Mouse (Mus musculus): Measurements from ENCODE around the gene Pmfbp1. TPM values are rescaled to one million over a fixed set of nuclear protein-coding genes. Genes with fewer than 3 reads are reported as not detected.

Gene Pmfbp1
- polyA plus RNA-seq, 1 experiment from 2014 or later = 0.13 TPM

- no peak overlapping the region for H3K4me3 ChIP-seq
- no peak overlapping the region for H3K4me2 ChIP-seq
- 76% methylated on average over 16 of the region's 16 CpGs for WGBS
- no peak for ATAC-seq (ENCODE audit: extremely low read depth, insufficient number of reproducible peaks, low FRiP score, low TSS enrichment)
- H3K27ac ChIP-seq (replicated peaks) = no peak overlapping the region
- H3K36me3 ChIP-seq = no peaks in the 10 kb centered on the region
- H3K27me3 ChIP-seq (replicated peaks) = no peaks in the 10 kb centered on the region
- H3K9ac ChIP-seq = no peak overlapping the region
- no peaks in the 10 kb centered on the region for H3K9me3 ChIP-seq
- peaks cover 8% of the 10 kb centered on the region; the same call in 1 of the 2 replicates for H3K4me1 ChIP-seq
Measured at GRCm38 (mm10) chr8:109499009-109499717, 5.3 kb downstream of the Pmfbp1 start.

- WGBS = 48% methylated on average over 1 of the region's 1 CpGs
- Histone ChIP-seq H3K36me3 (no peaks in the 10 kb centered on the region), H3K9me3 (no peaks in the 10 kb centered on the region), H3K4me2 (no peak overlapping the region), H3K27me3 (replicated peaks) (no peaks in the 10 kb centered on the region), H3K4me3 (no peak overlapping the region), H3K4me1 (peaks cover 8% of the 10 kb centered on the region; the same call in 1 of the 2 replicates), H3K9ac (no peak overlapping the region), H3K27ac (replicated peaks) (no peak overlapping the region)
- ATAC-seq (ENCODE audit: extremely low read depth, insufficient number of reproducible peaks, low FRiP score, low TSS enrichment) = no peak
Measured at GRCm38 (mm10) chr8:109503566-109503965, 9.7 kb downstream of the Pmfbp1 start.

- WGBS = 88% methylated on average over 5 of the region's 5 CpGs
- Histone ChIP-seq H3K4me3 (no peak overlapping the region), H3K9me3 (no peaks in the 10 kb centered on the region), H3K4me2 (no peak overlapping the region), H3K4me1 (peaks cover 8% of the 10 kb centered on the region; the same call in 1 of the 2 replicates), H3K36me3 (no peaks in the 10 kb centered on the region), H3K27me3 (replicated peaks) (no peaks in the 10 kb centered on the region), H3K27ac (replicated peaks) (no peak overlapping the region), H3K9ac (no peak overlapping the region)
- no peak for ATAC-seq (ENCODE audit: extremely low read depth, insufficient number of reproducible peaks, low FRiP score, low TSS enrichment)
Measured at GRCm38 (mm10) chr8:109505560-109505959, 11.7 kb downstream of the Pmfbp1 start.

DNA sequence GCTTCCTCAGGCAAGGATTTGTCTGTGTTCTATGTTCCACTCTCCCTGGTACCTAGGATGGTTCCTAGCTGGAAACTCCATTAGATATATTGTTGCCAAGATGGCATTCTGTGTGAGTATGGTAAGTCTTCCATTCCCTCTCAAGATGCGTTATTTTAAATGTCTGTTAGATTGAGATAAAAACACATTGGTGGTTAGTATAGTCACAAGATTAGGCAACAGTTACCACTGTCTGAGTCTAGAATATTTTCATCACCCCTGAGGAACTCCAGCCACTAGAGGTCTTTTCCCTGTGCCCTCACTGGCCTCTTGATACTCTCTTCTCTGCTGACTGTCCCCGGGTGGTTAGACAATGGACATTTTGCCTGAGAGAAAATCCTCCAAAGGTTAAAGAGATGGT, 30.2 kb downstream of the Pmfbp1 start:
- Histone ChIP-seq H3K4me3 (no peak overlapping the region), H3K4me1 (no peaks in the 10 kb centered on the region)
- ATAC-seq (ENCODE audit: extremely low read depth, insufficient number of reproducible peaks, low FRiP score, low TSS enrichment) = no peak

GRCm38 (mm10) chr8:109535140-109535990, 41.5 kb downstream of the Pmfbp1 start:
- Histone ChIP-seq H3K4me3 (no peak overlapping the region), H3K9me3 (no peaks in the 10 kb centered on the region), H3K4me2 (no peak overlapping the region), H3K9ac (no peak overlapping the region), H3K27ac (replicated peaks) (no peak overlapping the region), H3K27me3 (replicated peaks) (0 out of 2 replicates have a peak, but pooled peaks cover 2% of the 10 kb centered on the region), H3K36me3 (no peaks in the 10 kb centered on the region), H3K4me1 (peaks cover 9% of the 10 kb centered on the region)
- WGBS = 74% methylated on average over 19 of the region's 19 CpGs
- ATAC-seq (ENCODE audit: extremely low read depth, insufficient number of reproducible peaks, low FRiP score, low TSS enrichment) = no peak

More for the DNA sequence above, 30.2 kb downstream of the Pmfbp1 start:
- Histone ChIP-seq H3K4me2 (no peak overlapping the region), H3K9ac (no peak overlapping the region), H3K36me3 (no peaks in the 10 kb centered on the region), H3K27me3 (replicated peaks) (no peaks in the 10 kb centered on the region), H3K9me3 (no peaks in the 10 kb centered on the region), H3K27ac (replicated peaks) (no peak overlapping the region)
- WGBS = 68% methylated on average over 2 of the region's 2 CpGs

GRCm38 (mm10) chr8:109536703-109537102, 42.9 kb downstream of the Pmfbp1 start:
- H3K9ac ChIP-seq = peak overlapping the region; percentile 62
- H3K27ac ChIP-seq (replicated peaks) = no peak overlapping the region
- no peak for ATAC-seq (ENCODE audit: extremely low read depth, insufficient number of reproducible peaks, low FRiP score, low TSS enrichment)
- peaks cover 9% of the 10 kb centered on the region for H3K4me1 ChIP-seq
- peak overlapping the region; percentile 58 for H3K4me2 ChIP-seq
- H3K9me3 ChIP-seq = no peaks in the 10 kb centered on the region
- H3K36me3 ChIP-seq = no peaks in the 10 kb centered on the region
- H3K4me3 ChIP-seq = 0 out of 2 replicates have a peak overlapping the region, but pooled peaks have one; percentile 25
- WGBS = 5% methylated on average over 5 of the region's 5 CpGs
- H3K27me3 ChIP-seq (replicated peaks) = 0 out of 2 replicates have a peak, but pooled peaks cover 2% of the 10 kb centered on the region

DNA sequence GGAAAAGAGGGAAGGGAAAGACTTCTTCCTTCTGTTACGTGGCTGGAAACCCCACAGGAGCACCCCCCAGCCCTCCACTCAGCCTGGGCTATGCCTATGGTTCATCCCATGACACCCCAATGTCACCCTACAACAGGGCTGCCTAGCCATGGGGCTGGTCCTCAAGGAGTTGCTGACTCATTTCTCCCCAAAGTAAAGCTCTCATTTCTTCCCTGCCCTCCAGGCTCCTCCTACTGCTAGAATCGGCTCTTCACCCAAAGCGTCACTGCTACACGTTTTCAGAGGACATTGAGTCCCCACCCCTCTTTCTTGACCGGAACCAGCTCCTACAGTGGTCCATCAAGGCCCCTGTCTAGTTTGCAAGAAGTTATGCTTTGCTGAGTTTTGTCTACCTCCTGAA, 48.3 kb downstream of the Pmfbp1 start:
- H3K36me3 ChIP-seq = peaks cover 18% of the 10 kb centered on the region
- H3K4me1 ChIP-seq = no peaks in the 10 kb centered on the region
- WGBS = 62% methylated on average over 5 of the region's 5 CpGs
- no peaks in the 10 kb centered on the region for H3K9me3 ChIP-seq
- no peaks in the 10 kb centered on the region for H3K27me3 ChIP-seq (replicated peaks)
- H3K4me3 ChIP-seq = no peak overlapping the region
- ATAC-seq (ENCODE audit: extremely low read depth, insufficient number of reproducible peaks, low FRiP score, low TSS enrichment) = no peak
- H3K4me2 ChIP-seq = no peak overlapping the region
- H3K27ac ChIP-seq (replicated peaks) = no peak overlapping the region
- H3K9ac ChIP-seq = no peak overlapping the region

DNA sequence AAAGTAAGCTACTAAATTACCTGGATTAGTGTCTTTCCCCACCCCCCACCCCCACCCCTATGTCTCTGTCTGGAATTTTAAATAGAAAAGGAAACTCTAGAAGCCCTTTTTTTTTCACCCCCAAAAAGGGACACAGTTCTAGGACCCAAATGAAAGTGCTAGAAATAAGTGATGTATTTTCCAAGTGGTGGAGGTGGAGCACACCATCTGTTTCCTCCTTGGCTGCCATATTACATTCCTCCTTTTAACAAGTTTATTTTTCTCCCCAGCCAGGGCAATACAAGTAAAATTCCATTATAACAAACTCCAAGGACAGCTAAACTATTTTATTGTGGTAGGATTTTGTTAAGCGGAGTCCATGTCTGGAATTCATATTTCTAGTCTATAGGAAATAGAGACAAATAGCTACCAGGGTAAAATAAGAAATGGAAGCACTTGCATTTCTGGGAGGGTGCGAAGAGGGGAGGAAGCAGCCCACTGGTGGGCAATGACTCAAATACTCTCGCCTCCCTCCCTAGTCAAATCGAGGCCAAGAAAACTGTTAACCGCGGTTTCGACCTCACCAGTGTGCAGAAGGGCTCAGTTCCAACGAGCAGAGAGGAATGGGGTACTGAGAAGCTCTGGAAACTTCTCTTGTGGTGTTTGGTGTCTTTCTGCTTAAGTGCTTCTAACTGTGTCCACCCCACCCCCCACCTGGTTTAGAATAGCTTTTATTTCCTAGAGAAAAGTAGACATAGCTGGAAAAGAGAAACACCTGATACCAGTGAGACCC, 49.1 kb downstream of the Pmfbp1 start:
- Histone ChIP-seq H3K36me3 (peaks cover 25% of the 10 kb centered on the region), H3K4me3 (no peak overlapping the region), H3K4me1 (no peaks in the 10 kb centered on the region), H3K4me2 (no peak overlapping the region), H3K9ac (no peak overlapping the region), H3K9me3 (no peaks in the 10 kb centered on the region), H3K27me3 (replicated peaks) (no peaks in the 10 kb centered on the region), H3K27ac (replicated peaks) (no peak overlapping the region)
- ATAC-seq (ENCODE audit: extremely low read depth, insufficient number of reproducible peaks, low FRiP score, low TSS enrichment) = no peak
- 75% methylated on average over 8 of the region's 8 CpGs for WGBS

GRCm38 (mm10) chr8:109544049-109544448, 50.2 kb downstream of the Pmfbp1 start:
- no peak overlapping the region for H3K27ac ChIP-seq (replicated peaks)
- ATAC-seq (ENCODE audit: extremely low read depth, insufficient number of reproducible peaks, low FRiP score, low TSS enrichment) = no peak
- no peaks in the 10 kb centered on the region for H3K9me3 ChIP-seq
- no peaks in the 10 kb centered on the region for H3K4me1 ChIP-seq
- 31% methylated on average over 3 of the region's 3 CpGs for WGBS
- H3K9ac ChIP-seq = no peak overlapping the region
- H3K27me3 ChIP-seq (replicated peaks) = no peaks in the 10 kb centered on the region
- no peak overlapping the region for H3K4me3 ChIP-seq
- no peak overlapping the region for H3K4me2 ChIP-seq
- H3K36me3 ChIP-seq = peaks cover 36% of the 10 kb centered on the region

DNA sequence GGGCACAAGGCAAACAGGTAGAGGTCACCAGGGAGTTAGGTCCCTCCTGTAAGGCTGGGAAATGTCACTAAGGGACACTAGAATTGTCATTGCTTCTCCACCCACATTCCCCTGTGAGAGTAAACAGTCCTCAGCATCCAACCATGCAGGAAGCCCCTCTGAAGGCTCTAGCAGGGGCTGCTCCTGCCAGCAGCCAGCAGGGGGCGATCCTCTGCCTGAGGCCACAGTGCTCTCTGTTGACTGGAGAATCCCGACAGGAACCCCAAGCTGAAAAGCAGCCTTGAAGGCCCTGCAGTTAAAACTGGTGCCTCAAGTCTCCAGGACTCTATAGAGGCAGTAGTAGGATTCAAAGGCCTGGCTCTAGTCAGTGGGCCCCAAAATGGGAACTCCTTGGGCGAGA, 57.8 kb downstream of the Pmfbp1 start:
- no peak overlapping the region for H3K27ac ChIP-seq (replicated peaks)
- H3K27me3 ChIP-seq (replicated peaks) = no peaks in the 10 kb centered on the region
- no peak overlapping the region for H3K9ac ChIP-seq
- no peak overlapping the region for H3K4me3 ChIP-seq
- H3K36me3 ChIP-seq = peaks cover 100% of the 10 kb centered on the region
- H3K4me1 ChIP-seq = no peaks in the 10 kb centered on the region
- 42% methylated on average over 3 of the region's 3 CpGs for WGBS
- ATAC-seq (ENCODE audit: extremely low read depth, insufficient number of reproducible peaks, low FRiP score, low TSS enrichment) = no peak
- no peaks in the 10 kb centered on the region for H3K9me3 ChIP-seq
- no peak overlapping the region for H3K4me2 ChIP-seq

GRCm38 (mm10) chr8:109563881-109564280, 70.1 kb downstream of the Pmfbp1 start:
- Histone ChIP-seq H3K27ac (replicated peaks) (no peak overlapping the region), H3K4me3 (no peak overlapping the region), H3K9ac (no peak overlapping the region), H3K9me3 (no peaks in the 10 kb centered on the region), H3K4me2 (peak overlapping the region; percentile 80), H3K36me3 (peaks cover 40% of the 10 kb centered on the region), H3K27me3 (replicated peaks) (no peaks in the 10 kb centered on the region), H3K4me1 (peaks cover 22% of the 10 kb centered on the region)
- WGBS = 71% methylated on average over 2 of the region's 2 CpGs
- no peak for ATAC-seq (ENCODE audit: extremely low read depth, insufficient number of reproducible peaks, low FRiP score, low TSS enrichment)

Data from heart, embryonic 13.5 days (tissue).